Mouse (Mus musculus) ES-E14 (cell line): ENCODE measurements around the gene Fblim1. TPM values are rescaled to one million over a fixed set of nuclear protein-coding genes. Genes with fewer than 3 reads are reported as not detected.

Source experiments
- DNase-seq: peaks from one replicate; pipeline ENCODE4 v3.0.0-alpha.2; 2013; ENCODE audit warnings: low read depth, low spot score
- H3K27ac ChIP-seq: 2 replicates; pipeline ENCODE4 v1.5.1; 2012; ENCODE audit warnings: low read depth, mild to moderate bottlenecking, low read length, moderate library complexity, mixed read lengths; ENCODE audit not compliant: poor library complexity, insufficient read depth, severe bottlenecking
- H3K36me3 ChIP-seq: 2 replicates; pipeline ENCODE4 v1.6.1; 2012; ENCODE audit warnings: mild to moderate bottlenecking, low read length, moderate library complexity, mixed read lengths; ENCODE audit not compliant: control insufficient read depth, poor library complexity, insufficient read depth, severe bottlenecking
- H3K4me1 ChIP-seq, 2 experiments: fragments of 150-350 bp in 1 of 2; sonication (generic) in 1 of 2; 2 replicates each; pipeline ENCODE4 v1.6.1; 2012; ENCODE audit warnings: low read length in 2 of 2, mild to moderate bottlenecking in 1 of 2, mixed read lengths in 1 of 2; ENCODE audit not compliant: control insufficient read depth in 2 of 2, insufficient read depth in 2 of 2, poor library complexity in 1 of 2
- H3K4me3 ChIP-seq, 2 experiments: fragments of 150-350 bp in 1 of 2; sonication (generic) in 1 of 2; 2 replicates each; pipeline ENCODE4 v1.5.1; 2012; ENCODE audit warnings: low read length in 2 of 2, low read depth in 1 of 2, mild to moderate bottlenecking in 1 of 2, mixed read lengths in 1 of 2; ENCODE audit not compliant: insufficient read depth in 1 of 2, poor library complexity in 1 of 2, severe bottlenecking in 1 of 2
- H3K9ac ChIP-seq: 2 replicates; pipeline ENCODE4 v1.6.1; 2012; ENCODE audit warnings: low read depth, mild to moderate bottlenecking, low read length, mixed read lengths; ENCODE audit not compliant: poor library complexity, insufficient read depth, severe bottlenecking
- H3K9me3 ChIP-seq: fragments of 150-350 bp; sonication (generic); 2 replicates; pipeline ENCODE4 v1.6.1; 2012; ENCODE audit warnings: low read depth, mild to moderate bottlenecking, low read length; ENCODE audit not compliant: control insufficient read depth, insufficient read depth
- CHD2 ChIP-seq: IDR thresholded peaks from 2 replicates; pipeline ENCODE4 v1.6.1; 2014; ENCODE audit warnings: mild to moderate bottlenecking, low read depth, low read length, inconsistent platforms
- HCFC1 ChIP-seq: IDR thresholded peaks from 2 replicates; pipeline ENCODE4 v1.6.1; 2012; ENCODE audit warnings: low read length, inconsistent platforms, borderline replicate concordance; ENCODE audit not compliant: insufficient read depth
- MAFK ChIP-seq: IDR thresholded peaks from 2 replicates; pipeline ENCODE4 v1.6.1; 2014; ENCODE audit warnings: mild to moderate bottlenecking, low read depth, low read length, inconsistent platforms; ENCODE audit not compliant: insufficient read depth
- ZC3H11A ChIP-seq: IDR thresholded peaks from 2 replicates; pipeline ENCODE4 v1.6.1; 2012; ENCODE audit warnings: low read depth, mild to moderate bottlenecking, inconsistent platforms, low read length, borderline replicate concordance
- ZNF384 ChIP-seq: IDR thresholded peaks from 2 replicates; pipeline ENCODE4 v1.6.1; 2012; ENCODE audit warnings: low read depth, low read length, inconsistent platforms
- in situ Hi-C, 2 experiments: fragments of 600-800 bp; cut with MboI; formaldehyde crosslinking; loops; one replicate each; pipeline ENCODE4 v1.15.1; 2025; ENCODE audit warnings: low sequenced_read_pairs in 2 of 2, inconsistent platforms in 1 of 2; ENCODE audit not compliant: unreplicated experiment in 2 of 2
- total RNA-seq: library from RNA; depleted of rRNA; stranded (reverse); fragments of 300-350 nt; gene quantifications from 2 replicates; pipeline ENCODE4 v1.2.3, GENCODE M21; 2012

The Fblim1 gene
- total RNA-seq, 1 experiment, result 71.3 TPM

DNA sequence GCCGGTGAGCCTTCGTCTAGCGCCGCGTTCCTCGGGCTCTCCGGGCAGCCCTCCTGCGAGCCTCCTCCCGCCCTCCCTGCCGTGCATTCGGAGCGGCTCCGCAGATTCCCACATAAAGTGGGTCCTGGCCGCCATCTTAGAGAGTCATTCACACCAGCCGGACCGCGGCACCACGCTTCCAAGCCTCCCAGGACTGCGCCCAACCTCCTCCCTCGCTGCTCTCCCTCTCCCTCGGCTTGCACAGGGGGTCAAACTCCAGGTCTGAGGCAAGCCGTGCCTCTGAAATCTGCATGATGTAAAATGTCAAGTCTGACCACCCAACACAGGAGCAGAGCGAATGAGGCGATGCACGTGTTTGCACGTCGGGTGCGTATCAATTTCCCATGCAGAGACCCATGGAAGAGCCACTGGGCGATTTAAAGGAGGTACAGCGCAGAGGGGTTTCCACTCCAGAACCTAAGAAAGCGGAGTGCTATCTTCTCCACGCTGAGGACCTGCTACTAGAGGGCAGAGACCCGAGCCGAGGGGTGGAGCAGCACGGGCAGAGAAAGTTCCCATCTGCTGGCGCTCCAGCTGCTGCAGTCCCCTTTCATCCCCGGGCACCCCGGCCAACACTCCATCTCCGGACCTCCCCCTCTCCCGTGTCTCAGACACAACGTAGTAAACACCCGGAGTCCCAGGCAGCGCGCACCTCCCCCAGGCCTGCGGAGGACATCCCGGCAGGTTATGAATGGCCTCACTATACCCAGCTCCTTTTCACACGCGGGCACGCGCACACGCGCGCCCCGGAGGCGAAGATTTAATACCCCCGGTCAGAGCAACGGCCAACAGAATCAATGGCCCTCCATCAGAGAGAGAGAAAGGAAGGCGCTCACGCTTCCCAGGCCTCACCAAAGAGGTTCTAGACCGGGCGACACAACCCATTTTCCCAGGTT lies 69.3 kb downstream of the Fblim1 start:
- in situ Hi-C loops, result no loop called here
- DNase-seq, result peak; percentile 40
- H3K9ac ChIP-seq, result peak overlapping the region; percentile 65
- H3K9me3 ChIP-seq, result no peaks in the 10 kb centered on the region
- no peak overlapping the region for H3K27ac ChIP-seq
- no peak for TF ChIP-seq MAFK
- TF ChIP-seq HCFC1, result no peak
- no peak for TF ChIP-seq ZC3H11A
- TF ChIP-seq ZNF384, result no peak
- TF ChIP-seq CHD2, result no peak
- H3K36me3 ChIP-seq, result no peaks in the 10 kb centered on the region
- H3K4me1 ChIP-seq, result peaks cover 4 to 11% of the 10 kb centered on the region in 2 experiments
- H3K4me3 ChIP-seq, result peak overlapping the region; percentile 84 to 95

DNA sequence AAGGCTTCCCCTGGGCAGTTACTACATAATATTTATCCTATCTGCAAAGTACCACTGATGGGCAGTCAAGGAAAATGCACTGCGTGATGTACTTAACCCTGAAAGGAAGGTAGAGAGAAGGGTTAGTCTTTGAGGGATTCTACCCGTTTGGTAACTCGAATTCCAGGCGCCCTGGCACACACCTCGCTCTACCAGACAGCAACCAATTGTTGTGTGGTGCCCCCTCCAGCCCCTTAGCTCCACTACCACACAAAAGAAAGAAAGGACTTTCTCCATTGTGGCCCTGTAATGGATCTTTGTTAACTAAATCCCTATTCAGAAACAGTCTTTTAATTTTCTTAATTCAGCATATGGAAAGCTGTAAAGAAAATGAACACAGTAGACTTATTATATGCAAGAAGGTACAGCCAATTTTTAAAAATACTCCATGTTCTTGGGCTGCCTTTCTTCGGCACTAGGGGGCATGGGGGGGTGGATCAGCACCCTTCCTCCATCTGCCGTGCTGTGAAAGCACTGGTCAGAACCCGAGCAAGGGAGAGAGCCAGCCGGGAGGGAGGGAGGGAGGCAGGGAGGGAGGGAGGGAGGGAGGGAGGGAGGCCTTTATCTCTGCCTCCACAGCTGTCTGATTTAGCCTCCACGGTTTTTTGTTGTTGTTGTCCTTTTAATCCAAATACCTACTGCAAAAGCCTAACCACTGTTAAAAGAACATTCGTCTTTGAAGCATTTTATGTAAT lies 70.8 kb downstream of the Fblim1 start:
- Histone ChIP-seq H3K9me3 (no peaks in the 10 kb centered on the region), H3K4me1 (peaks cover 4 to 17% of the 10 kb centered on the region in 2 experiments), H3K9ac (no peak overlapping the region), H3K4me3 (peak overlapping the region; percentile 18 to 84; a peak in 2 of 4 replicates), H3K27ac (no peak overlapping the region), H3K36me3 (0 out of 2 replicates have a peak, but pooled peaks cover 2% of the 10 kb centered on the region)
- TF ChIP-seq ZC3H11A (no peak), MAFK (no peak), ZNF384 (no peak)
- DNase-seq, result no peak
- in situ Hi-C loops, result no loop called here

DNA sequence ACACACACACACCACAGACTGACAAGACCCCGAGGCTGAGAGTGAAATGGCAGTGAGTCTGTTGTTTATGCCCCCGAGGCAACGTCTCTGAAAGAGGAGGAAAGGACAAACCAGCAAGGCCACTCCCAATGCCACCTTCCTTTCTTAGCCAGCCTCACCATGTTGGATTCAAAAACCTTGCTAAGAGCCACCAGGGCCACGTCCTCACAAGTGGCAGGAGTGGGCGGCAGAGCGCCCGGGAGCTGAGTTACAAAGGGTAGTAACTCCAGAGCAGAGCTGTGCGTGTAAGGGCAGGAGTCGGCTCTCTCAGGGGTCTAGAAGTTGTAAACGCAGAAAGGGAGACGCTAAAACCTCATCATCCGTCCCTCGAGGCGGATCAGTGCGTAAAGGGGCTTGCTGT lies 74.9 kb downstream of the Fblim1 start:
- Histone ChIP-seq H3K4me1 (peaks cover 6 to 26% of the 10 kb centered on the region in 2 experiments), H3K36me3 (peaks cover 4% of the 10 kb centered on the region; the same call in 1 of the 2 replicates), H3K27ac (no peak overlapping the region), H3K4me3 (no peak overlapping the region), H3K9me3 (no peaks in the 10 kb centered on the region), H3K9ac (no peak overlapping the region)
- no peak for DNase-seq
- in situ Hi-C loops, result no loop called here
- TF ChIP-seq ZNF384 (no peak), ZC3H11A (no peak), HCFC1 (no peak), MAFK (no peak), CHD2 (no peak)

DNA sequence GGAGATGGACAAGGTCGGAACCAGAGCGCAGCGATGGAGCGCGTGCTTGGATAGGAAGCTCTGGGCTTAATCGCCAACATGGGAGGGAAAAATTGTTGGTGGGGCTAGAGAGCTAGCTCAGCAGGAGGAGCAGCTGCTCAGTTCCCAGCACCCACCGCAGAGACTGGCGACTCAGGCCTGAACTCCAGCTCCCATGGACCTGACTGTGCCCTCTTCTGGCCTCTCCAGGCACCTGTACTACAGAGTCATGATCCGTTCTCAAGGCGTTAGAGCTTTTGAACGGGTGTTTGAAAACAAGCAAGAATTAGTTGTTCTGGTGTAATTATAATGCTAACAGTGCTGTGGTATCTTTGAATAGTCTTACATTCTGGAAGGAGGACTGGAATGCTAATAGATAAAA lies 77.0 kb downstream of the Fblim1 start:
- Histone ChIP-seq H3K9me3 (no peaks in the 10 kb centered on the region), H3K9ac (no peak overlapping the region), H3K4me3 (no peak overlapping the region), H3K36me3 (peaks cover 4% of the 10 kb centered on the region; the same call in 1 of the 2 replicates), H3K27ac (no peak overlapping the region), H3K4me1 (peaks cover 4 to 21% of the 10 kb centered on the region in 2 experiments; a peak in 2 of 4 replicates)
- no peak for DNase-seq
- no peak for TF ChIP-seq ZNF384
- TF ChIP-seq HCFC1, result no peak
- no peak for TF ChIP-seq CHD2
- TF ChIP-seq ZC3H11A, result no peak
- TF ChIP-seq MAFK, result no peak
- in situ Hi-C loops, result no loop called here
